Mouse (Mus musculus) adrenal gland, postnatal 36 days (tissue): ENCODE data around the gene Ablim2. TPM values are rescaled to one million over a fixed set of nuclear protein-coding genes. Genes with fewer than 3 reads are reported as not detected.

Experiments
- DNase-seq, 2 experiments: peaks; one replicate each; pipeline ENCODE4 v3.0.0; 2021; ENCODE audit warnings: mixed read lengths in 1 of 2
- long read RNA-seq, 2 experiments: library from polyadenylated mRNA; stranded (forward); transcript quantifications; one replicate each; pipeline ENCODE4 v2.0.0; 2021; ENCODE audit warnings: borderline sequencing depth in 2 of 2
- total RNA-seq, 2 experiments: library from RNA; stranded (reverse); gene quantifications; 2 replicates each; pipeline ENCODE4 v1.2.3; 2021

Ablim2 gene
- total RNA-seq: 1 to 10 TPM; 6.2 to 8.5 TPM
- long read RNA-seq, experiment 1, partial matches to known transcripts: 0 of 2 reads
- long read RNA-seq, experiment 1, other reads (novel, unspliced or antisense): 2 of 2 reads
- long read RNA-seq, experiment 2, partial matches to known transcripts: 0 of 2 reads
- long read RNA-seq, experiment 2, other reads (novel, unspliced or antisense): 2 of 2 reads

- peak; percentile 93 for DNase-seq
These were observed at the start of gene Ablim2 for GRCm38 (mm10) chr5:35757639-35758001. Gene Ablim2 (plus strand): TSS chr5:35757880.

GRCm38 (mm10) chr5:35710481-35710880 lies 47.2 kb upstream of the Ablim2 start:
- DNase-seq: peak; percentile 75 to 80

- no peak for DNase-seq
These were observed 46.7 kb upstream of the Ablim2 start for GRCm38 (mm10) chr5:35710931-35711330.

- no peak for DNase-seq
These were observed 45.2 kb upstream of the Ablim2 start for GRCm38 (mm10) chr5:35712517-35712916.

- peak; percentile 84 to 88 for DNase-seq
These were observed 43.9 kb upstream of the Ablim2 start for GRCm38 (mm10) chr5:35713649-35714354.

- DNase-seq: peak in 1 of 2 experiments; percentile 45
These were observed 40.2 kb upstream of the Ablim2 start for GRCm38 (mm10) chr5:35717455-35717854.

GRCm38 (mm10) chr5:35717946-35718345 lies 39.7 kb upstream of the Ablim2 start:
- DNase-seq: peak; percentile 49 to 79

- no peak for DNase-seq
These were observed 38.9 kb upstream of the Ablim2 start for GRCm38 (mm10) chr5:35718817-35719216.

GRCm38 (mm10) chr5:35719343-35719742 lies 38.3 kb upstream of the Ablim2 start:
- no peak for DNase-seq

GRCm38 (mm10) chr5:35719880-35720279 lies 37.8 kb upstream of the Ablim2 start:
- peak; percentile 58 to 73 for DNase-seq

- no peak for DNase-seq
These were observed 35.7 kb upstream of the Ablim2 start for GRCm38 (mm10) chr5:35721933-35722332.

GRCm38 (mm10) chr5:35722654-35723053 lies 35.0 kb upstream of the Ablim2 start:
- DNase-seq: no peak

- no peak for DNase-seq
These were observed 33.8 kb upstream of the Ablim2 start for GRCm38 (mm10) chr5:35723900-35724299.

GRCm38 (mm10) chr5:35725840-35726239 lies 31.8 kb upstream of the Ablim2 start:
- no peak for DNase-seq

GRCm38 (mm10) chr5:35727447-35727846 lies 30.2 kb upstream of the Ablim2 start:
- no peak for DNase-seq

- DNase-seq: no peak
These were observed 29.2 kb upstream of the Ablim2 start for GRCm38 (mm10) chr5:35728344-35728956.

- peak; percentile 70 to 81 for DNase-seq
These were observed 28.7 kb upstream of the Ablim2 start for GRCm38 (mm10) chr5:35728957-35729460.

- DNase-seq: peak; percentile 44 to 76
These were observed 27.8 kb upstream of the Ablim2 start for GRCm38 (mm10) chr5:35729844-35730243.

GRCm38 (mm10) chr5:35730552-35730951 lies 27.1 kb upstream of the Ablim2 start:
- DNase-seq: no peak

GRCm38 (mm10) chr5:35731006-35731405 lies 26.7 kb upstream of the Ablim2 start:
- DNase-seq: no peak

GRCm38 (mm10) chr5:35733523-35733922 lies 24.2 kb upstream of the Ablim2 start:
- DNase-seq: no peak

- peak; percentile 76 to 82 for DNase-seq
These were observed 20.3 kb upstream of the Ablim2 start for GRCm38 (mm10) chr5:35737231-35737901.

GRCm38 (mm10) chr5:35739005-35739404 lies 18.7 kb upstream of the Ablim2 start:
- DNase-seq: no peak
